Mouse (Mus musculus) hematopoietic stem cell, adult 5-6 weeks (primary cell): ENCODE measurements around the gene Muc13. TPM values are rescaled to one million over a fixed set of nuclear protein-coding genes. Genes with fewer than 3 reads are reported as not detected.

Experiments
- ATAC-seq, 2 experiments: fragments of 125-278 bp in 1 of 2; replicated peaks in 1 of 2; 2 replicates each; pipeline ENCODE4 v1.8.0; 2016 to 2017; ENCODE audit warnings: inconsistent platforms in 2 of 2, mild to moderate bottlenecking in 2 of 2, moderate number of reproducible peaks in 2 of 2, low read depth in 1 of 2, moderate TSS enrichment in 1 of 2; ENCODE audit not compliant: low FRiP score in 2 of 2, poor library complexity in 2 of 2, severe bottlenecking in 2 of 2, insufficient read depth in 1 of 2, low TSS enrichment in 1 of 2
- total RNA-seq: library from RNA; stranded (forward); fragments of 172-1452, 232-1000 nt; gene quantifications from 2 replicates; pipeline ENCODE4 v1.2.3, GENCODE M21; 2017

Muc13 gene
- 164 and 205 TPM in 2 replicates for total RNA-seq

DNA sequence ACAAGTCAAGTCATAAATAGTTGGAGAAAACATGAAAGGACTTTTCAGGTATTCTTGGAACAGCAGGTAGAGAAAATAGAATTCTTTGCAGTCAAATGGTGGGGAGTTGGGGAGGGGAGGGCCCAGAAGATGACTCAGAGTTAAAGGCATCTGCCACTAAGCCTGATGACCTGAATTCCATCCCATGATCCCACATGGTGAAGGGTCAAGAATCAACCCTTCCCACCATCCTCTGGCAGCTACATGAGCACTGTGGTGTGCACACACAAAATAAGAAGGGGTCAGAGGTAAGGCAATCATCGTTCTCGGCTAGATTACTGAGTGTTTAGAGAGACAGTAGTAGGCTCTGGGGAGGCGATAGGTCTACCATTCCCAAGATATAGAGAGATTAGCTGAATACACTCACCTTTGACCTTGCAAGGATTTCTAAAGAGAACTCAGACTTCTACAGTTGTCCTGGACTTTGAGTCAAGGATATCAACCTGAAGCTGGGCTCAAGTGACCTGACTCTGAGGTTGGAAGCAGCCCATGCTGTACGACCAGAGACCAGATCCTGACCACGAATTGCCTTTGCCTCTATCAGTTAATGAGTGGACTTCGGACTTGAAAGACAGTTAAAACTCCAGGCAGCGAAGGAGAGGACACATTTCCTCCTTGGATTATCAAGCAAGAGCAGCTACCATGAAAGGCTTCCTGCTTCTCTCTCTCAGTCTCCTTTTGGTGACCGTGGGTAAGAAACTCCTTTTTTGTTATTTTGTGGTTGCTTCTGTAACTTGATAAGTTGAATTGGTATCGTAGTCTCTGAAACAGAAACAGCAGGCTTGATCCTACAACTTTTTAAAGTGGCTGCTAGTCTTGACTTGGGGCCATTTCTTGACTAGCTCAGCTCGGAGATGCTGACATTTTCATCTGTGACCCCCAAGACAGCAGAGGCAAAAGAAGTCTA lies at the start of gene Muc13:
Muc13 (plus strand) TSS at position 192 of the 946 bp plus-strand sequence.
- ATAC-seq, result no peak

DNA sequence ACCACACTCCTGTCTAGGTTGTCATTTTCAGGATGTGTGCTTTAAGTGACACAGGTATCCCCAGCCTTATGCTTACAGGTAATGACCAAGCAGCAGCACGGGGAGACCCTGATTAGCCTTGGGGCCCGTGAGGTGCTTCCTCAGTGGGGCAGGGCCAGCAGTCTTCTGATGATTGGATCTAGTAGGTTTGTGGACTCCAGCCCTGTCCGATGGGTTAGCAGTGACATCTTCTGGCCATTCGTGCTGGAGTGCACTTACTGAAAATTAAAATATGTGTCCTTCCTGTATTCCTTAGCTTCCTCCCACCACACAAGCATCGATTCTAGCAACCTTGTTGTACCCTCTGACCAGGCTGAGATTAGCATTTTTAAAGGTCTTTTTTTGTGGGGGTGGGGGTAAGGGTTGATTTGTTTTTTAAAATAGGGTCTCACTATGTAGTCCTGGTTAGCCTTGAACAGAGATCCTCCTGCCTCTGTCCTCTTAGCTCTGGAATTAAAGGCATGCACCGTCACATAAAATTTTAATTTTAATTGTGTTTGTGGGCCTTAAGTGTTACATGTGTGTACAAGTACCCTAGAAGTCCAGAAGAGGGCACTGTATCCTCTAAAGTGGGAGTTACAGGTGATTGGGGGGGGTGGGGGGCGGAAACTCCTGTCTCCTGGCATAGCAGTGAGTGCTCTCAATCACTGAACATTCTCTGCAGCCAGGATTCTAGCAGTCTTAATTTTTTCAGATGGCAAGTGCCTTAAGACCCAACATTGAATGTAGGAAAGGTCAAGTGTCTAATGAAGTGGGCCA lies 49.0 kb upstream of the Muc13 start:
- ATAC-seq, result peak; percentile 69 to 76

DNA sequence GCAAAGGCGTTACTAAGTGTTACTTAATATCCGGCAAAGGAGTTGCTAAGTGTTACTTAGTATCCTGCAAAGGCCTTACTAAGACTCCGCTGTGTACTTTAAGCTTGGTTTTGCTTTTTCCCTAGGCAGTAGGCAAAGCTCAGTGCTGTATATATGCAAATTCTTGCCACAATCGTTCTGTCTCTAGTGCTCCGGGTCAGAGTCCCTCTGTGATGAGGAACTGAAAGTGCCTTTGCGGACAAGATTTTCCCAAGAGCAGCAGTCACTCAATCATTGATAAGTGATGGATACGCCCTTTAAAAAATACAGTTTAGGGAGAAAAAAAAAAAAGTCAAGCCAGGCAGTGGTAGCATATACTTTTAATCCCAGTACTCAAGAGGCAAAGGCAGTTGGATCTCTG lies 48.4 kb upstream of the Muc13 start:
- peak; percentile 43 to 56; a peak in 2 of 4 replicates for ATAC-seq

DNA sequence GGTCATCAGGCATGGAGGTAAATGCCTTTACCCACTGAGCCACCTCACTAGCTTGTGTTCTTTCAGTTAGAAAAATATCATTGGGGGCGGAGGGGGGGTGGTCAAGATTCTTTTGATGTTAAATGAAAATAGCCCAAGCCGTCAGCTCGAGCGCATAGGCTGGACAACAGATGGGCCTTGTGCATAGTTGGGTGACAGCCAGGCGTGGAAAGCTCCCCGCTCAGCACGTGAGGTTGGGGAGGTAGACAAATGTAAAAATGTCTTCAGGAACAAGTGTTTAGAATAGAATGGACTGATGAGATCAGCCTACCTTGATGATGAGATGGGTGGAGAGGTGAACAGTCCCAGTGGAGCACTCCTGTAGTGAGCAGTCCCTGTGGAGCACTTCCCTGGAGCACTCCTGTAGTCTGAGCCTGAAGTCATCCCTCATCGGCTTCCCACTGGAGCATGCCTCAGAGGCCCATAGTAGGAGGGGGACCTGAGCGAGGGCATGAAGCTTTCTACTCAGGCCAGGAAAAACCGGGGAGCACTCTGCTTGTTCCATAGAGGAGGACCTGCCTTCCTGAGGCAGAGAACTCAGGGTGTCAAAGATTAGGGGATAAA lies 47.7 kb upstream of the Muc13 start:
- ATAC-seq, result no peak

DNA sequence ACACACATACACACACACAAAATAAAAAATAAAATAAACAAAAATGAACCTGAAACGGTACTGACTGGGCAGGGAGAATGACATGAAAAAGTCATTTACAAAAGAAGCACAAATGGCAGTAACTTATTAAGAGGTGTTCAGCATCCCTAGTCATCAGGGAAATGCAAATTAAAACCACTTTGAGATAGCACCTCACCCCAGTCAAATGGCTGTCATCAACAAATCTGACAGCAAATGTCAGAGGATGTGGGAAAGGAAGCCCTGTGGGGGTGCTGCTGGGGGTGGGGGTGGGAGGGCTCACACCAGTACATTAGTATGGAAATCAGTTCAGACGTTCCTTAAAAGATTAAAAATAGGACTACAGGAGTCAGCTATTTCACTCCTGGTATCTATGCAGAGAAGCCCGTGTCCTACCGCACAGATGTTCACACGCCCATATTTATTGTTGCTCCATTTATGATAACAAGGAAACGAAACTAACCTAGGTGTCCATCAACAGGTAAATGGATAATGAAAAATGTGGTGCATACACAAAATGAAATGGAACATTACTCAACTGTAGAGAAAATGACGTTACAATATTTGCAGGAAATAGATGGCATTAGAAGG lies 46.4 kb upstream of the Muc13 start:
- ATAC-seq, result no peak

DNA sequence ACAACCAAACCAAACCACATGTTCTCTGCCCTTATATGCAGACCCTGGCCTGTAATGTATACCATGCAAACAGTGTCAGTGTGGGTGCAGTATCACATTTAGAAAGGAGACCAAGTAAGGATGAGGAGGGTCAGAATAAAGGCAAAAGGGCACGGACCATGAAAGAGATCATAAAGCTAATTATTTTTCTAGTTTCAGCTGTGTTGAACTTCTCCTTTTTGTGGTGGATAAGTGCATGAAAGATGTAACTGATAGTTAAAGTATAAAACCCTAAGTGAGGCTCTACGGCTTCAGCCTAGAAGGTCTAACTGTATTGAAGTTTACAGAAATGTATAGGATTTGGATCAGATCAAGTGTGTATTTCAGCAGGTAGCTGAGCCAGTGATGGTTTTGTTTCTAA lies 45.8 kb upstream of the Muc13 start:
- no peak for ATAC-seq

- ATAC-seq, result peak; percentile 5 to 18; a peak in 2 of 4 replicates
These were observed 42.7 kb upstream of the Muc13 start for GRCm38 (mm10) chr16:33751152-33751551.

DNA sequence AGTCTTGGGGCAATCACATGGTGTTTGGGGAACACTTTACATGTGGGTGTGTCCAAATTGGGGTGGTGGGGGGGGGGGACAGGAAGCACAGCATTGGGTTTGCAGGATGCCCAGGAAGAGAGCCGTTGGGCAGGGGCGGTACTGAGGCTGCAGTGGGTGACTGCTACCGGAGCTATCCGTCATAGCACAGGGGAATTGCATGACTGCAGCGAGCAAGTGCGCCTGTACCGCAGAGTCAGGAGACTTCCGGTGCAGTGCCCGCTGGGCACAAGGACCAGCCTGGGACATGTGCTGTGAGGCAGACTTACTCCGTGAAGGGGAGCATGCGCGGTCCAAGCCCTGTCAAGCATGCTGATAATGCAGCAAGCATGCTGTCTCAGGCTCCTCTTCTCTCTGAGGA lies 42.2 kb upstream of the Muc13 start:
- peak; percentile 90 for ATAC-seq

DNA sequence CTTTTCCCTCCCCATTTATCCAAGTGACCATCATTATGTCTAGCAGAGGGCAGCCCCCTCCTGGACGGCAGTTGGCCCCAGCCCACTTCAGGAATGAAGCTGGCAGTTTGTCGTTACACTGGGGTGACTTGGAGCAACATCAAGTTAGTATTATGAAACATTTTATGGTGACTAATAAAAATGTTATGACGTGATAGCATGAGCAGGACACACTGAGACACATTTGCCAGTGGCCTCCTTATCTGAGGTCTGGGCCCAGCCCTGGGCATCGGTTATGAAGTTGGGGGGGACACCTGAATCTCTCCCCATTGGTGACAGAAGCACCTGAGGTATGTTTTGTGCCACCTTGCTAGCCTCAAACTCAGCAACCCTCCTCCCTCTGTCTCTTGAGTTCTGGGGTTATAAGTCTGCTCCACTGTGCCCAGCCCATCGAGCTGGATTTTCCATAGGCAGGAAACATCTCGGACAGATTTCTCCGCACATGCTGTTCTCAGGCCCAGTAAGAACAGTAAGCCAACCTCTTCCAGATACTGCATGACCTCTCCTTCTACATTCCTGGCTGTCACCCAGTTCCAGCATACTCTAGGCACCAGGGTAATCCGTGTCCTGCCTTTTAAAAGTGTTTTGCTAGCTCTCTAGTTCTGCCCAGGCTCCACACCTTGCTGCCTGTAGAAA lies 40.8 kb upstream of the Muc13 start:
- ATAC-seq, result no peak

GRCm38 (mm10) chr16:33755293-33755692 lies 38.5 kb upstream of the Muc13 start:
- no peak for ATAC-seq

- peak; percentile 14 to 37 for ATAC-seq
These were observed 37.9 kb upstream of the Muc13 start for GRCm38 (mm10) chr16:33755961-33756360.

GRCm38 (mm10) chr16:33756396-33756795 lies 37.4 kb upstream of the Muc13 start:
- ATAC-seq, result peak; percentile 44 to 47

DNA sequence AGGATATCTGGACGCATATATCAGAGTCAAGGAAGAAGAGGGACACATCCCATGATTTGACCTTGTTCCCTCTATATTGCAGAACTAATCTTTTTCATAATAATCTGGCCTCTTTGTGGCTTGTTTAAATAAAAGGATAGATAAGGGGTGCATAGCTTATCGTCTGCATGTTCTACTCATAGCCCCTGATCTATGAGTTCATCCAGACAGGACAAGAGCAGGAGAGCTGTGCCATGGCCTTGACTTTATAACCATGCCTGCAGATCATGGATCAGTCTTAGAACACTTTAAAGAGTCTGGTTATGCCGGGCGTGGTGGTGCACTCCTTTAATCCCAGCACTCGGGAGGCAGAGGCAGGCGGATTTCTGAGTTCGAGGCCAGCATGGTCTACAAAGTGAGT lies 34.6 kb upstream of the Muc13 start:
- ATAC-seq, result no peak

DNA sequence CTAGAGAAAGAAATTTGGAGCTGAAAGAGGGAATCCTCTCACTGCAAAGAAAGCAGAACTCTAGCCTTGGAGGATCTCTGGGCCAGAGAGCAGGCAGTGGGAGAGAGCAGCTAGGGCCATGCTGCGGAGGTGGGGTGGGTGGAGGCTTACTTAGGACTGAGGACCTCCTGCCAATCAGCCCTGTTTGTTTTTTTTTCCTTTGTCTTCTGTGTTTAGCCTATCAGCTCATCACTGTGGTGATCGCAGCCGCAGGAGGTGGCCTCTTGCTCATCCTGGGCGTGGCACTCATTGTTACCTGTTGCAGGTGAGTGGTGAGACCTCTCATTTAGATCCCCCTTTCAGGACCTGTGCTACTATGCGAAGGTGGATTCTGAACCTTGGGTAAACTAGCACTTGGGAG lies 33.3 kb upstream of the Muc13 start:
- no peak for ATAC-seq

DNA sequence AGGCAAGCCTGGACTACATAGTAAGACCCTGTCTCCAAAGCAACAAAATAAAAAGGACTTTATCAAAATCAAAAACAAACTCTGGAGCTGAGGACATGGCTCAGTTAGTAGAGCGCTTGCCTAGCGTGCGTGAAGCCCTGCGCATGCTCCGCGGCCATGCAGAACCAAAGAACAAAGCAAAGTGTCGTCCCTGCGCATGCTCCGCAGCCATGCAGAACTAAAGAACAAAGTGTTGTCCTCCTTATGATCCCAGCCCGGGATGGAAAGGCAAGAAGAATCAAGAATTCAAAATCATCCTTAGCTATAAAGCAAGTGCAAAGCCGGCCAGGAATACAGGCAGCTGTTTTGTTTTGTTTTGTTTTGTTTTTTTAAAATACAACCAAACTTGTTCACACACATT lies 32.8 kb upstream of the Muc13 start:
- no peak for ATAC-seq

- peak in 1 of 2 experiments; percentile 22; a peak in 1 of 4 replicates for ATAC-seq
These were observed 29.2 kb upstream of the Muc13 start for GRCm38 (mm10) chr16:33764501-33765193.
